Mouse (Mus musculus) layer of hippocampus, adult 8-10 months (tissue): ENCODE measurements around the gene Srgap3. TPM values are rescaled to one million over a fixed set of nuclear protein-coding genes. Genes with fewer than 3 reads are reported as not detected.
A peak's percentile ranks its signal among the peaks of the same experiment; 100 is the strongest.

Source experiments
- DNase-seq, 2 experiments: peaks; one replicate each; pipeline ENCODE4 v3.0.0; 2022; ENCODE audit warnings: low spot score in 2 of 2
- total RNA-seq, 4 experiments: library from RNA; stranded (reverse); gene quantifications; 2 replicates each; pipeline ENCODE4 v1.2.4; 2022

The Srgap3 gene
- total RNA-seq, 4 experiments from 2014 or later = 230 to 304 (median 268) TPM

- DNase-seq = no peak
Observed at GRCm38 (mm10) chr6:112950205-112951110, 3.4 kb upstream of the Srgap3 start.

GRCm38 (mm10) chr6:112949220-112949619, 2.2 kb upstream of the Srgap3 start:
- no peak for DNase-seq

- no peak for DNase-seq
Observed at GRCm38 (mm10) chr6:112948416-112948815, 1.4 kb upstream of the Srgap3 start.

- no peak for DNase-seq
Observed at GRCm38 (mm10) chr6:112946021-112946811, 850 bp downstream of the Srgap3 start.

GRCm38 (mm10) chr6:112945181-112945751, 1.8 kb downstream of the Srgap3 start:
- DNase-seq = no peak

- DNase-seq = no peak
Observed at GRCm38 (mm10) chr6:112943596-112944245, 3.3 kb downstream of the Srgap3 start.

- no peak for DNase-seq
Observed at GRCm38 (mm10) chr6:112939281-112939680, 7.8 kb downstream of the Srgap3 start.

GRCm38 (mm10) chr6:112937791-112938190, 9.3 kb downstream of the Srgap3 start:
- DNase-seq = no peak

- no peak for DNase-seq
Observed at GRCm38 (mm10) chr6:112934501-112934900, 12.6 kb downstream of the Srgap3 start.

- DNase-seq = no peak
Observed at GRCm38 (mm10) chr6:112932611-112933010, 14.5 kb downstream of the Srgap3 start.

- DNase-seq = no peak
Observed at GRCm38 (mm10) chr6:112930011-112930451, 17.0 kb downstream of the Srgap3 start.

GRCm38 (mm10) chr6:112929291-112929984, 17.6 kb downstream of the Srgap3 start:
- DNase-seq = peak; percentile 72 to 75

- no peak for DNase-seq
Observed at GRCm38 (mm10) chr6:112928841-112929240, 18.2 kb downstream of the Srgap3 start.

- no peak for DNase-seq
Observed at GRCm38 (mm10) chr6:112927341-112927740, 19.7 kb downstream of the Srgap3 start.

- no peak for DNase-seq
Observed at GRCm38 (mm10) chr6:112926011-112926410, 21.1 kb downstream of the Srgap3 start.

GRCm38 (mm10) chr6:112925234-112925975, 21.7 kb downstream of the Srgap3 start:
- peak in 1 of 2 experiments; percentile 50 for DNase-seq

GRCm38 (mm10) chr6:112924606-112925141, 22.4 kb downstream of the Srgap3 start:
- no peak for DNase-seq

GRCm38 (mm10) chr6:112920619-112921195, 26.4 kb downstream of the Srgap3 start:
- no peak for DNase-seq

GRCm38 (mm10) chr6:112917717-112918116, 29.3 kb downstream of the Srgap3 start:
- DNase-seq = no peak
